Mouse (Mus musculus) forebrain, embryonic 15.5 days (tissue): Measurements from ENCODE around the gene Fmo9. TPM values are rescaled to one million over a fixed set of nuclear protein-coding genes. Genes with fewer than 3 reads are reported as not detected.

Experiments used
- ATAC-seq: fragments of 200-750 bp; cut with Nextera tagmentation; replicated peaks from 2 replicates; pipeline ENCODE4 v1.8.0; 2017; ENCODE audit warnings: mild to moderate bottlenecking, moderate TSS enrichment, moderate library complexity
- H3K27ac ChIP-seq: fragments of 300-500 bp; sonication (generic); replicated peaks from 2 replicates; pipeline ENCODE4 v1.5.1; 2015; ENCODE audit warnings: mild to moderate bottlenecking, inconsistent platforms
- H3K27me3 ChIP-seq: fragments of 300-500 bp; sonication (generic); 2 replicates; pipeline ENCODE4 v1.6.1; 2015; ENCODE audit warnings: inconsistent platforms
- H3K36me3 ChIP-seq: fragments of 300-500 bp; sonication (generic); 2 replicates; pipeline ENCODE4 v1.6.1; 2015; ENCODE audit warnings: mild to moderate bottlenecking, inconsistent platforms
- H3K4me1 ChIP-seq: fragments of 300-500 bp; sonication (generic); 2 replicates; pipeline ENCODE4 v1.6.1; 2015; ENCODE audit warnings: inconsistent platforms
- H3K4me2 ChIP-seq: fragments of 300-500 bp; sonication (generic); replicated peaks from 2 replicates; pipeline ENCODE4 v1.6.1; 2015; ENCODE audit warnings: mild to moderate bottlenecking, inconsistent platforms
- H3K4me3 ChIP-seq: fragments of 300-500 bp; sonication (generic); 2 replicates; pipeline ENCODE4 v1.5.1; 2015; ENCODE audit warnings: mild to moderate bottlenecking, inconsistent platforms
- H3K9ac ChIP-seq: fragments of 300-500 bp; sonication (generic); replicated peaks from 2 replicates; pipeline ENCODE4 v1.6.1; 2015; ENCODE audit warnings: mild to moderate bottlenecking, inconsistent platforms
- H3K9me3 ChIP-seq: fragments of 300-500 bp; sonication (generic); 2 replicates; pipeline ENCODE4 v1.6.1; 2016; ENCODE audit warnings: inconsistent platforms
- WGBS: fragments of 180-500 bp; shearing (Covaris S2); methylation state at CpG from one replicate; pipeline ENCODE4 v1.1.7; 2015; ENCODE audit warnings: mixed read lengths; 5-methylcytosine and 5-hydroxymethylcytosine counted together
- microRNA-seq: library from miRNA; unstranded; fragments of <30 nt; microRNA quantifications from one replicate; pipeline ENCODE4, GENCODE M21; 2016
- polyA plus RNA-seq: library from polyadenylated mRNA; unstranded; fragments of >200 nt; fragmentation: Nextera tagmentation; extraction: Ambion mirVana; gene quantifications from 2 replicates; pipeline ENCODE4 v1.2.1, GENCODE M21; 2015

Fmo9 gene
- not detected in 2 replicates for polyA plus RNA-seq

DNA sequence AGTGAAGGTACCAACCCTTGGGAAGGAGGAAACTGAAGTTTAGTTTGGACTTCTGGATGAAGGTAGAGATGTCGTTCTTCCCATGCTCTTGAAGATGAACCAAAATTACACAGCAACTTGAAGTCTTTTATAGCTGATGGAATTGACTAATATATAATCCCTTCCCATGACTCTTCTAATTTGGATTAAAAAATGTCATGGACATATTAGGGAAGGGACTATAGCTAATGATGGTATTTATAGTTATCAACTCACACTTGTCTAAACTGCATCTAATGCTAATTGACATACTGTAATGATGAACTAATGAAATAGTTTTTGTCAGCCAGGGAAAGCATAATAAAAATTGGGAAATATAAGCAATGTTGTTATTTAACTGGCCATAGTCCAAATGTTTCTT is at the start of gene Fmo9:
Gene Fmo9 (minus strand): TSS at position 101 of the 400 bp plus-strand sequence.
- no peak for ATAC-seq
- Histone ChIP-seq H3K9me3 (no peaks in the 10 kb centered on the region), H3K27me3 (no peaks in the 10 kb centered on the region), H3K4me1 (no peaks in the 10 kb centered on the region), H3K4me3 (no peak within 1 kb of the TSS), H3K36me3 (no peaks in the 10 kb centered on the region), H3K27ac (no peak within 1 kb of the TSS), H3K4me2 (no peak within 1 kb of the TSS), H3K9ac (no peak within 1 kb of the TSS)
- WGBS: 89% methylated on average over 1 of the region's 1 CpGs

DNA sequence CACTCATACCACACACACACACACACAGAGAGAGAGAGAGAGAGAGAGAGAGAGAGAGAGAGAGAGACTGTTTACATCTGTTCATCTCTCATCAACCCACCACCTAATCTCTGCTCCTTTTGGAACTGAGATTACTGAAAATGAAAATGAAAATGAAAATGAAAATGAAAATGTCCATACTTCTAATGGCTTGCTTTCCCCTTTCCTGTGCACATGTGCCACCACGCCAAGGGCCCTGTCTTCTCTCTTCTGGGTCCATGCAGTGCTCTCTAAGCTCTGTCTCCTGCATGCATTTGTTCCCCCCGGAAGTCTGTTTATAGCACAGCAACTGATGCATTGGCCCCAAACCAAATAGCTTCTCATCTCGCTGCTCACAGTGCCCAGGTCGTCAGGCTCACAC is 49.2 kb upstream of the Fmo9 start:
- 75% methylated on average over 4 of the region's 4 CpGs for WGBS
- Histone ChIP-seq H3K27ac (no peak overlapping the region), H3K27me3 (no peaks in the 10 kb centered on the region), H3K9ac (no peak overlapping the region), H3K9me3 (no peaks in the 10 kb centered on the region), H3K4me3 (no peak overlapping the region), H3K36me3 (no peaks in the 10 kb centered on the region), H3K4me2 (no peak overlapping the region), H3K4me1 (no peaks in the 10 kb centered on the region)
- no peak for ATAC-seq

DNA sequence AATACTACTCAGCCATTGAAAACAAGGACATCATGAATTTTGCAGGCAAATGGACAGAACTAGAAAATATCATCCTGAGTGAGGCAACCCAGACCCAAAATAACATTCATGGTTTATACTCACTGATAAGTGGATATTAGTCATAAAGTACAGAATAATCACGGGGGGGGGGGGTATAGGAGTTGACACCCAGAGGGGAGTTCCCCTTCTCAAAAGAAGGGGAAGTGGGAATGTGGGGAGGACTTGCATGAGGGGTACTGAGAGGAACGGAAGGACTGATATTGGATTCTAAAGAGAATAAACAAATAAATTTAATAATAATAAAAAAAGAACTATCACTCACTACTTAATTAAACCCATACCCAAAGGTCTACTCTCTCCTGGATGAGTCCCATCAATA is 48.6 kb upstream of the Fmo9 start:
- H3K27ac ChIP-seq: no peak overlapping the region
- no peak for ATAC-seq
- H3K4me3 ChIP-seq: no peak overlapping the region
- no peaks in the 10 kb centered on the region for H3K9me3 ChIP-seq
- no peaks in the 10 kb centered on the region for H3K4me1 ChIP-seq
- no peaks in the 10 kb centered on the region for H3K36me3 ChIP-seq
- H3K27me3 ChIP-seq: no peaks in the 10 kb centered on the region
- H3K9ac ChIP-seq: no peak overlapping the region
- WGBS: 79% methylated on average over 2 of the region's 2 CpGs
- no peak overlapping the region for H3K4me2 ChIP-seq

DNA sequence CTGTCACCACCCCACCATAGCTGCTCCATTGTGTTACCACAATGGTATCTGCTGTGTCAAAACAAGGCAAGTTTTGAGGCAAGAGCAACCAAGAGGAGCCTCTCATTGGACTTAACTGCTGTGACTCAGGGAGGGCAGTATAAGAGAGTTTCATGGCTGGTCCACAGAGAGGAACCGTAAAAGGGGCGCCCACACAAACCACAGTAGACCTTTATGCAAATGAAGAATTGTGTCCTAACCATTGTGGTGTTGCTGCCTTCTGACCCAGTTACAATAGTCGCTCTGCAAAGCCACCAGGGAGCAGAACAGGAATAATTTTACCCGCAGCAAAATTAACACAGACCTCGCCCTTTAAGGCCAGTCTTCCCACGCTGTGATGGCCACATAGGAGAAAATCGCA is 29.2 kb upstream of the Fmo9 start:
- Histone ChIP-seq H3K4me1 (no peaks in the 10 kb centered on the region), H3K36me3 (no peaks in the 10 kb centered on the region), H3K9ac (no peak overlapping the region), H3K9me3 (no peaks in the 10 kb centered on the region), H3K4me2 (no peak overlapping the region), H3K4me3 (no peak overlapping the region), H3K27ac (no peak overlapping the region), H3K27me3 (no peaks in the 10 kb centered on the region)
- ATAC-seq: no peak
- WGBS: 93% methylated on average over 7 of the region's 7 CpGs

DNA sequence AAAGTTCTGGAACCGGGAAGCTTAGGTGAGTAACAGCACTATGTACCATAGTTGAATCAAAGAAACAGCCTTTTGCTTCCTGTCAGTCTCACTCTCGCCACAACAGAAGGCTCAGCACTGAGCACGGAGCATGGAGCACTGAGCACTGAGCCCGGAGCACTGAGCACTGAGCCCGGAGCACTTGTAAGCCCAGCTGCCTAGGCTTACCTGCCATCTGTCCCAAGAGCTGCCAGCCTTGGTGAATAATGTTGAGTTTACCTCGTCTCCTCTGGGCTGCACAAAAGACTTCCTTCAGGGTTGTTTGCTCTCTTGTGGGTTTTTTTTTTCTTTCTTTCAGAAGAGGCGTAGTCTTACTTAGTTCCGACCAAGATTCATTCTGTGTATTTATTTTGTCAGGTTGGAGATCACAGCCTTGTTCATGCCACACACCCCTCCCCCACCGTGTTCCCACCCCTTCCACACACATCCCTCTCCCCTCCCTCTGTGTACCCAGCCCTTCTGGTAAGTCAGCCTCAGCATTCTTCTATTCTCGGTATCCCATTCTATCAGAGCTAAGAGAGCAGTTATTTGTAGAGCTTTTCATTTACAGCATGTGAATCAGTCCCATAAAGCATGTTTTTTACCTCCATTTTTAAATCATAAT is 20.7 kb upstream of the Fmo9 start:
- 60% methylated on average over 10 of the region's 10 CpGs for WGBS
- Histone ChIP-seq H3K9ac (no peak overlapping the region), H3K4me3 (no peak overlapping the region), H3K4me2 (no peak overlapping the region), H3K4me1 (no peaks in the 10 kb centered on the region), H3K36me3 (no peaks in the 10 kb centered on the region), H3K27ac (no peak overlapping the region), H3K9me3 (no peaks in the 10 kb centered on the region), H3K27me3 (no peaks in the 10 kb centered on the region)
- ATAC-seq: no peak

DNA sequence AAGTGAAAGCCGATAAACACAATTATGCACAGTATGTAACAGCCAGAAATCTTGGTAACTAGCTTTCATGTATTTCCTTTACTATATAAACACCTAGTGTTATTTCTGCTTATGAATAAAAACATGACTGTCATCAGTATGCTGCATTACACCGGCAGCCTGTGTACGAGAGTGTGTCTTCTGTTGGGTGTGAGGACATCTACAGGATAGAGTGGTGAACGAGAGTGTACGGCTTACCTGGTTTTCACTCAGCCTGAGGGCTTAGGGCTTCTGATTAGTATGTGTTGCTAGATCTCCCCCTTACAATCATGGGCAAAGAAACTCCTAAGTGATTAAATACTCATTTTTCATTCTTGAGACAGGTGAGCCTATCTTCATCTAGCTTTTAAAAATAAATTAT is 12.4 kb downstream of the Fmo9 start:
- 80% methylated on average over 5 of the region's 5 CpGs for WGBS
- Histone ChIP-seq H3K9me3 (no peaks in the 10 kb centered on the region), H3K9ac (no peak overlapping the region), H3K27ac (no peak overlapping the region), H3K27me3 (no peaks in the 10 kb centered on the region), H3K4me1 (no peaks in the 10 kb centered on the region), H3K4me3 (no peak overlapping the region), H3K4me2 (no peak overlapping the region), H3K36me3 (no peaks in the 10 kb centered on the region)
- ATAC-seq: no peak

DNA sequence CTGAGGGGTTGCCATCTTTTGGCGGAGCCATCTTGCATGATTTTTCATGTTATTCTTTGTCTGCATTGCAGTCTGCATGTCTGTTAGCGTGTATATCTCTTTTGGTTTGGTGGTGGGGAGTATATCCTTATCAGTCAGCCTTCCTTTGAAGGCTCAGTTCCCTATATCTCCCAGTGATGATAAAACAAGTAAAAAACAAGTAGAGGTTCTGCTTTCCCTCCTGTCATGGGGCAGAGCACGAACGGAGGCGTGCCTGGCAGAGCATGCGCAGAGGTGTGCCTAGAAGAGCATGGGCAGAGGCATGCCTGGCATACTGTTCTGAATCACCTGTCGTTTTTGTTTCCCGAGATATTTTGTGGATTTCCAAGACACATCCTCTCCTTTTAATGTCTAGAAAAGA is 20.8 kb downstream of the Fmo9 start:
- Histone ChIP-seq H3K4me2 (no peak overlapping the region), H3K36me3 (no peaks in the 10 kb centered on the region), H3K27ac (no peak overlapping the region), H3K27me3 (no peaks in the 10 kb centered on the region), H3K4me1 (no peaks in the 10 kb centered on the region), H3K9me3 (no peaks in the 10 kb centered on the region), H3K9ac (no peak overlapping the region), H3K4me3 (no peak overlapping the region)
- 91% methylated on average over 8 of the region's 8 CpGs for WGBS
- no peak for ATAC-seq

DNA sequence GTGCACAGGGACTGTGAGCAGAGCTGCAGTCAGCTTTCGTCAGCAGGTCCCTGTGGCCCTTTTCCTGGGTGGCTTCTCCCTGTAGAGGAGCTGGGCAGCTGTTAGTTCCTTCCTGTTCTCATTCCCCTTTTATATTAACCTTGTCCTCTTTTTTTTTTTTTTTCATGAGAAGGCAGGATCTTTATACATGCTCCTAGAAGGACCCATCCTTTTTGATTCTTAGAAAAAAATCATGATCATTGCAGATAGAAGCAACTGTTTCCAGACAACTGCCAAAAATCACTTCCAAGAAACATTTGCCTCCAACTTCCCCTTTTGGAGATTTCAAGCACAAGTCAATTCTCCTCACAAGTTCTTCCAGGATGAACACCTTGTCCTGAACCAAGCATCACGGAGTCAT is 34.1 kb downstream of the Fmo9 start, which contains the start of gene Gm4847:
Gene Gm4847 (minus strand): TSS at position 101 of the 400 bp plus-strand sequence.
- Histone ChIP-seq H3K9ac (no peak within 1 kb of the TSS), H3K9me3 (no peaks in the 10 kb centered on the region), H3K4me2 (no peak within 1 kb of the TSS), H3K27me3 (no peaks in the 10 kb centered on the region), H3K4me3 (no peak within 1 kb of the TSS), H3K36me3 (no peaks in the 10 kb centered on the region), H3K4me1 (no peaks in the 10 kb centered on the region), H3K27ac (no peak within 1 kb of the TSS)
- ATAC-seq: no peak
- WGBS: 89% methylated on average over 2 of the region's 2 CpGs

Small RNA genes within 50 kb of the gene (microRNA-seq; reads per million reads assigned to microRNA genes)
- not detected for gene Gm22992

Other genes starting within 250 kb of the Fmo9 start
- gene Gm4846, start 184.3 kb downstream of the Fmo9 start, polyA plus RNA-seq: not detected in 2 replicates
- gene Gm4847, start 34.2 kb downstream of the Fmo9 start, polyA plus RNA-seq: not detected in 2 replicates